Mouse (Mus musculus): ENCODE measurements around the gene Acmsd. TPM values are rescaled to one million over a fixed set of nuclear protein-coding genes. Genes with fewer than 3 reads are reported as not detected.

Gene Acmsd
- polyA plus RNA-seq, 1 experiment from 2014 or later = 0.26 TPM

DNA sequence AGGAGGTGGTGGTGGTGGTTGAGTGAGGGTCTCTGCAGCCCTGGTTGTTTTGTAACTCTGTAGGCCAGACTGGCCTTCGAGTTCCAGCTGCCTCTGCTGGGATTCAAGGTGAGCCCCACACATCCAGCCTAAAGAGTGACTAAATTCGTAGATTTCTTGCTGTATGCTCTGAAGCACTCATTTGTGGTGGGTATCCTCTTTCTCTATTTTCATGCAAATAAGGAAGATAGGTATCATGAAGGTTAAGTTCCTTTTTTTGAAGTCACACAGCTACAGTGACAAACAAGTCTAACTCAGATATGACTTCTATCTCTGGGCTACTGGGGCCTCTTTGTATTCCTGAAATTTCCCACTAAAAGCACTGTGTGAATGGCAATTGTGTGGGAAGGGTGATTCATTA, 51.6 kb downstream of the Acmsd start:
- 68% methylated on average over 2 of the region's 2 CpGs for WGBS
- no peaks in the 10 kb centered on the region for H3K9me3 ChIP-seq (replicated peaks)
- H3K36me3 ChIP-seq = no peaks in the 10 kb centered on the region
- no peak overlapping the region for H3K9ac ChIP-seq
- H3K4me1 ChIP-seq = peaks cover 34% of the 10 kb centered on the region
- H3K4me3 ChIP-seq = no peak overlapping the region
- no peak overlapping the region for H3K27ac ChIP-seq
- no peaks in the 10 kb centered on the region for H3K27me3 ChIP-seq
- no peak for ATAC-seq (ENCODE audit: low FRiP score)
- no peak overlapping the region for H3K4me2 ChIP-seq (replicated peaks)

- peaks cover 21% of the 10 kb centered on the region for H3K4me1 ChIP-seq
- no peak overlapping the region for H3K4me2 ChIP-seq (replicated peaks)
Observed at GRCm38 (mm10) chr1:127783862-127784261, 54.6 kb downstream of the Acmsd start.

GRCm38 (mm10) chr1:127785882-127786281, 56.7 kb downstream of the Acmsd start:
- Histone ChIP-seq H3K4me2 (replicated peaks) (no peak overlapping the region), H3K9me3 (replicated peaks) (no peaks in the 10 kb centered on the region), H3K27ac (no peak overlapping the region), H3K4me3 (no peak overlapping the region), H3K4me1 (peaks cover 17% of the 10 kb centered on the region; the same call in 1 of the 2 replicates), H3K27me3 (no peaks in the 10 kb centered on the region), H3K9ac (no peak overlapping the region), H3K36me3 (no peaks in the 10 kb centered on the region)
- 75% methylated on average over 1 of the region's 1 CpGs for WGBS
- no peak for ATAC-seq (ENCODE audit: low FRiP score)

More at GRCm38 (mm10) chr1:127783862-127784261, 54.6 kb downstream of the Acmsd start:
- ATAC-seq (ENCODE audit: low FRiP score) = no peak
- Histone ChIP-seq H3K27me3 (no peaks in the 10 kb centered on the region), H3K9me3 (replicated peaks) (no peaks in the 10 kb centered on the region), H3K27ac (no peak overlapping the region), H3K36me3 (no peaks in the 10 kb centered on the region), H3K9ac (no peak overlapping the region), H3K4me3 (no peak overlapping the region)

DNA sequence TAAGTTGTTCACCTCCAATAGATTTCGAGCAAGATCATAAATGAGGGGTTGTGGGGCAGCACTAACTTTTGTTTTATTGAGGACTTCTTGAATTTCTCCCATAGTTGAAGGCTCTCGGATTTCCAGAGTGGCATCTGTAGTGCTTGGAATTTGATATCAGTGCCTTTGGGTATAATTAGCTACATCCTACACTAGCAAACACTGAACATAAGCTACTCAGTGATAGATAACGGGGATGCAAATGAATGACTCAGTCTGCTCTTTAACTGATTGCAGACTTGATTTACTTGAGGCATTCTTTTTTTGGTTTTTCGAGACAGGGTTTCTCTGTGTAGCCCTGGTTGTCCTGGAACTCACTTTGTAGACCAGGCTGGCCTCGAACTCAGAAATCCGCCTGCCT, 59.7 kb downstream of the Acmsd start:
- Histone ChIP-seq H3K4me2 (replicated peaks) (no peak overlapping the region), H3K9ac (no peak overlapping the region), H3K36me3 (peaks cover 9% of the 10 kb centered on the region), H3K27ac (no peak overlapping the region), H3K27me3 (no peaks in the 10 kb centered on the region), H3K9me3 (replicated peaks) (no peaks in the 10 kb centered on the region), H3K4me3 (no peak overlapping the region), H3K4me1 (no peaks in the 10 kb centered on the region)
- no peak for ATAC-seq (ENCODE audit: low FRiP score)
- WGBS = 93% methylated on average over 6 of the region's 6 CpGs

GRCm38 (mm10) chr1:127793459-127793858, 64.2 kb downstream of the Acmsd start:
- no peaks in the 10 kb centered on the region for H3K4me1 ChIP-seq
- no peak overlapping the region for H3K4me3 ChIP-seq
- ATAC-seq (ENCODE audit: low FRiP score) = no peak
- H3K9ac ChIP-seq = no peak overlapping the region
- H3K27me3 ChIP-seq = no peaks in the 10 kb centered on the region
- no peak overlapping the region for H3K27ac ChIP-seq
- WGBS = 92% methylated on average over 1 of the region's 1 CpGs
- H3K36me3 ChIP-seq = peaks cover 14% of the 10 kb centered on the region
- no peak overlapping the region for H3K4me2 ChIP-seq (replicated peaks)
- no peaks in the 10 kb centered on the region for H3K9me3 ChIP-seq (replicated peaks)

DNA sequence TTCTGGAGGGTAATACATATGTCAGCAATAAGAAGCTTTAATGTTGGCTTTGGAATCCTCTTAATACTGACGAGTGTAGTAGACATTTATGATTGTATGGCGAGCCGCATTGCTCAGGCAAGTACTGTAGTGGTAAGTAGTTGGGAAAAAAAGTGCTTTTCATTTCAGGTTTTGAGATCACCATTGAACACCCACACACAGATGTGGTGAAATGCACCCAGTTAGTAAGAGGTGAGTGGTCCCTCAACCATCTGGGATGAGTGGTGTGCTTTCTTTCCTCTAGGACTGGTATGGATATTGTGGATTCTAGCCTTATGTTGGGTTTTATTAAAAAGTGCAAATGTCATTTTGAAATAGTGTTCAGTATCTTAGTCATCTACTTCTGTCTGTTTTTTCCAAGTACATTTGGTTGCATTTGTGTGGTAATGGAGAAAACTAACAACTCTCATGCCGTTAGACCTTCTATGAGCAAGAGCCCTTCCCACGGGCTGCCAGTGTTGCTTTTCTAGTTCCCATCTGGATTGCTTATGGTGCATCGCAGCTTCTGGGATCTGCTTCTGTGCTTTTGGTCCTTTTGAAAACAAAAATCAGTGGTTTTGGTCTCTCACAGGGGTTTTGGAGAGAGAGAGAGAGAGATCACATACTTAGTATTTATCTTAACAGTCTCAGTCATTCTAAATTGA, 66.0 kb downstream of the Acmsd start:
- Histone ChIP-seq H3K27me3 (no peaks in the 10 kb centered on the region), H3K27ac (no peak overlapping the region), H3K9ac (no peak overlapping the region), H3K4me2 (replicated peaks) (no peak overlapping the region), H3K36me3 (peaks cover 22% of the 10 kb centered on the region), H3K4me1 (no peaks in the 10 kb centered on the region), H3K9me3 (replicated peaks) (no peaks in the 10 kb centered on the region), H3K4me3 (no peak overlapping the region)
- 94% methylated on average over 6 of the region's 6 CpGs for WGBS
- ATAC-seq (ENCODE audit: low FRiP score) = no peak

DNA sequence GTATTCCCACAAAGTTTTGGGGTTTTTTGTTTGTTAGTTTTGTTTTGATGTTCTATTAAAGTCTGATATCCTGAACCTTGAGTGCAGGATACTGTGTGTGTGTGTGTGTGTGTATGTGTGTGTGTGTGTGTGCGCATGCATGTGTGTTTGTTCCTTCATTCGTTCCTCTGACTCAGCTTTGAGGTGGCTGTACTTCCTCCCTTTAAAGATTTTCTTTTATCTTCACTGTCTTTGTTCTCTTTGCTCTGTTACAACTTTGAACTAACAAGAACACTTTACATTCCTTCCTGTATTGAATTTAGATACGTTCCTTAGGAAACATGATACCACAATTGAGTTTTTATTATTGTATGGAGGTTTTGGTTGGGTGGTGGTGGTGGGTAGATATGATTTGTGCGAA, 67.1 kb downstream of the Acmsd start:
- 83% methylated on average over 4 of the region's 4 CpGs for WGBS
- Histone ChIP-seq H3K9ac (no peak overlapping the region), H3K36me3 (peaks cover 25% of the 10 kb centered on the region), H3K27ac (no peak overlapping the region), H3K27me3 (no peaks in the 10 kb centered on the region), H3K4me1 (no peaks in the 10 kb centered on the region), H3K9me3 (replicated peaks) (no peaks in the 10 kb centered on the region), H3K4me2 (replicated peaks) (no peak overlapping the region), H3K4me3 (no peak overlapping the region)
- no peak for ATAC-seq (ENCODE audit: low FRiP score)

- Histone ChIP-seq H3K27ac (no peak overlapping the region), H3K4me2 (replicated peaks) (no peak overlapping the region), H3K9me3 (replicated peaks) (no peaks in the 10 kb centered on the region), H3K4me1 (no peaks in the 10 kb centered on the region), H3K36me3 (peaks cover 28% of the 10 kb centered on the region), H3K9ac (no peak overlapping the region), H3K4me3 (no peak overlapping the region), H3K27me3 (no peaks in the 10 kb centered on the region)
- WGBS = 73% methylated on average over 1 of the region's 1 CpGs
- ATAC-seq (ENCODE audit: low FRiP score) = no peak
Observed at GRCm38 (mm10) chr1:127796752-127797151, 67.5 kb downstream of the Acmsd start.

DNA sequence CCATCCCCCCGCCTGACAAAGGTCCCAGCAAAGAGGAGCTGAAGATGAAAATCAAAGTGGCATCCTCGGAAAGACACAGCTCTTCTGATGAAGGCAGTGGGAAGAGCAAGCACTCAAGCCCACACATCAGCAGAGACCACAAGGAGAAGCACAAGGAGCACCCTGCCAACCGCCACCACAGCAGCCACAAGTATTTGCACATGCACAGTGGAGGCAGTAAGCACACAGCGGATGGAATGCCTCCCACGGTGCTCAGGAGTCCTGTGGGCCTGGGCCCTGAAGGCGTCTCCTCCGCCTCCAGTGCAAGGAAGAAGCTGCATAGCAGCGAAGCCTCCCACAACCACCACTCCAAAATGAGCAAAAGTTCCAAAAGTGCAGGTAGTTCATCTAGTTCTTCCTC, 73.7 kb downstream of the Acmsd start:
- Histone ChIP-seq H3K36me3 (peaks cover 47% of the 10 kb centered on the region), H3K27ac (no peak overlapping the region), H3K9me3 (replicated peaks) (no peaks in the 10 kb centered on the region), H3K9ac (no peak overlapping the region), H3K4me2 (replicated peaks) (no peak overlapping the region), H3K4me1 (no peaks in the 10 kb centered on the region), H3K4me3 (no peak overlapping the region), H3K27me3 (no peaks in the 10 kb centered on the region)
- WGBS = 93% methylated on average over 8 of the region's 8 CpGs
- ATAC-seq (ENCODE audit: low FRiP score) = no peak

- H3K4me3 ChIP-seq = no peak overlapping the region
- H3K4me2 ChIP-seq (replicated peaks) = no peak overlapping the region
- peaks cover 13% of the 10 kb centered on the region for H3K36me3 ChIP-seq
- 96% methylated on average over 7 of the region's 7 CpGs for WGBS
- ATAC-seq (ENCODE audit: low FRiP score) = no peak
- no peak overlapping the region for H3K9ac ChIP-seq
- H3K27me3 ChIP-seq = no peaks in the 10 kb centered on the region
- no peaks in the 10 kb centered on the region; the same call in 1 of the 2 replicates for H3K4me1 ChIP-seq
- H3K27ac ChIP-seq = no peak overlapping the region
- H3K9me3 ChIP-seq (replicated peaks) = no peaks in the 10 kb centered on the region
Observed at GRCm38 (mm10) chr1:127808671-127809070, 79.5 kb downstream of the Acmsd start.

DNA sequence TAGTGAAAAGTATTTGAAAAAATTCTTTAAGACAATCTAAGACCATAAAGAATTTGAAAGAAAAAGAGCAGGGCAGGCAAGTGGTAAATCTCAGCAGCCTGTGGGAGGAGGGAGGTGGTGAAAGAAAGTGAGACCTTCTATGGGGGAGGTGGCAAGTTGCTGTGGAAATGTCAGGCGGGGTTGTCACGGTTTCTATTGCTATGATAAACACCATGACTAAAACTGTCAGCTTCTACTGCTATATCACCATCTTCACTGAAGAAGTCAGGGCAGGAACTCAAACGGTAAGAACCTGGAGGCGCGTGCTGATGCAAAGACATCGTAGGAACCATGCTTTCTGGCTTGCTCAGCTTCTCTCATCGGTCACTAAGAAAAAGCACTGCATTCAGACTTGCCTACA, 83.7 kb downstream of the Acmsd start:
- ATAC-seq (ENCODE audit: low FRiP score) = no peak
- H3K4me2 ChIP-seq (replicated peaks) = no peak overlapping the region
- H3K36me3 ChIP-seq = no peaks in the 10 kb centered on the region
- WGBS = 73% methylated on average over 7 of the region's 7 CpGs
- H3K9me3 ChIP-seq (replicated peaks) = no peaks in the 10 kb centered on the region
- H3K4me1 ChIP-seq = no peaks in the 10 kb centered on the region; the same call in 1 of the 2 replicates
- no peak overlapping the region for H3K4me3 ChIP-seq
- no peak overlapping the region for H3K9ac ChIP-seq
- H3K27ac ChIP-seq = no peak overlapping the region
- H3K27me3 ChIP-seq = no peaks in the 10 kb centered on the region

DNA sequence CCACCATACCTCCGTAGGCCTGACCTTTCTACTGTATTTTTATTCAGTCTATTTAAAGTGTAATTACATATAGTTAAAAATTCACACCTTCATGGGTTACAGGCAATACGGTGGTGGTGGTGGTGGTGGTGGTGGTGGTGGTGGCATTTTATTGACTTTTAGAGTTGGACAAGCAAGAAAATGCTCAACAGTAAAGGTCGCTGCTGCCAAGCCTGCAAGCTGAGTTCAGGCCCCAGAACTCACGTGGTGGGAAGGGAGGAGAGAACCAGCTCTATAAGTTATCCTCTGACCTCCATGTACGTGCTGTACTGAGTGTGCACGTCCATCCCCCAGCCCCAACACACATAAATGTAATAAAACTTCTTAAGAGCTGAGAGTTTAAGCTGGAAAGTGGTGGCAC, 87.2 kb downstream of the Acmsd start:
- Histone ChIP-seq H3K36me3 (no peaks in the 10 kb centered on the region), H3K4me1 (no peaks in the 10 kb centered on the region; the same call in 1 of the 2 replicates), H3K27me3 (no peaks in the 10 kb centered on the region), H3K9me3 (replicated peaks) (no peaks in the 10 kb centered on the region), H3K9ac (no peak overlapping the region), H3K27ac (no peak overlapping the region), H3K4me2 (replicated peaks) (no peak overlapping the region), H3K4me3 (no peak overlapping the region)
- WGBS = 83% methylated on average over 6 of the region's 6 CpGs
- no peak for ATAC-seq (ENCODE audit: low FRiP score)

All from hindbrain, embryonic 12.5 days (tissue).